Mouse (Mus musculus) neural tube, embryonic 10.5 days (tissue): ENCODE results near the gene Ephx4.
"Not testable (repeated sequence)": the region's sequence is repeated elsewhere in the genome, so short reads cannot be mapped to it uniquely, and the experiment has no call there.

Experiments used
- DNase-seq: peaks from one replicate; pipeline ENCODE4 v3.0.0-alpha.2; 2017; ENCODE audit warnings: low spot score; ENCODE audit errors: extremely low spot score

Ephx4 gene

GRCm38 (mm10) chr5:107402436-107402835 lies at the start of gene Ephx4:
Gene Ephx4, plus strand, starts transcription at chr5:107402736.
- DNase-seq = no peak

- no peak for DNase-seq
Measured at GRCm38 (mm10) chr5:107353981-107354380, 48.6 kb upstream of the Ephx4 start.

- no peak for DNase-seq
Measured at GRCm38 (mm10) chr5:107355801-107356200, 46.7 kb upstream of the Ephx4 start.

- no peak for DNase-seq
Measured at GRCm38 (mm10) chr5:107357723-107358122, 44.8 kb upstream of the Ephx4 start.

- DNase-seq = peak; percentile 87
Measured at GRCm38 (mm10) chr5:107359395-107360053, 43.0 kb upstream of the Ephx4 start.

- no peak for DNase-seq
Measured at GRCm38 (mm10) chr5:107360054-107360730, 42.3 kb upstream of the Ephx4 start.

- DNase-seq = no peak
Measured at GRCm38 (mm10) chr5:107370040-107370439, 32.5 kb upstream of the Ephx4 start.

GRCm38 (mm10) chr5:107371335-107371734 lies 31.2 kb upstream of the Ephx4 start:
- no peak for DNase-seq

GRCm38 (mm10) chr5:107373256-107373655 lies 29.3 kb upstream of the Ephx4 start:
- no peak for DNase-seq

GRCm38 (mm10) chr5:107386448-107386847 lies 16.1 kb upstream of the Ephx4 start:
- DNase-seq = not testable (repeated sequence)

- no peak for DNase-seq
Measured at GRCm38 (mm10) chr5:107387788-107388187, 14.7 kb upstream of the Ephx4 start.

- no peak for DNase-seq
Measured at GRCm38 (mm10) chr5:107389373-107389772, 13.2 kb upstream of the Ephx4 start.

GRCm38 (mm10) chr5:107394437-107394836 lies 8.1 kb upstream of the Ephx4 start:
- DNase-seq = no peak

GRCm38 (mm10) chr5:107403011-107403946 lies 743 bp downstream of the Ephx4 start:
- peak; percentile 62 for DNase-seq

GRCm38 (mm10) chr5:107403947-107404684 lies 1.6 kb downstream of the Ephx4 start:
- DNase-seq = no peak

GRCm38 (mm10) chr5:107405361-107405760 lies 2.8 kb downstream of the Ephx4 start:
- DNase-seq = no peak

- DNase-seq = no peak
Measured at GRCm38 (mm10) chr5:107410305-107410704, 7.8 kb downstream of the Ephx4 start.

- no peak for DNase-seq
Measured at GRCm38 (mm10) chr5:107411326-107411725, 8.8 kb downstream of the Ephx4 start.

GRCm38 (mm10) chr5:107412285-107412684 lies 9.7 kb downstream of the Ephx4 start:
- no peak for DNase-seq

GRCm38 (mm10) chr5:107415098-107415497 lies 12.6 kb downstream of the Ephx4 start:
- no peak for DNase-seq

GRCm38 (mm10) chr5:107421676-107422075 lies 19.1 kb downstream of the Ephx4 start:
- no peak for DNase-seq
